In genomic region chr10:70363054-70363453, GRCm38 (mm10) we compare ENCODE assay signal across 10 mouse cellular contexts.
DNase-seq lines count a peak whose midpoint lies in the region; ATAC-seq and TF ChIP-seq lines count a peak whose summit lies in the region.
"Had no signal": no experiment of that assay in that cellular context is flagged by ENCODE, and none has a peak within 500 bp of the region (broad histone marks: within the 10 kb centered on the region; RNA-seq: fewer than 3 reads in every experiment).

No protein-coding gene starts in this region.

- no peaks in the 10 kb centered on the region for H3K36me3 ChIP-seq in forebrain, embryonic 14.5 days (ENCODE audit: control insufficient read depth, insufficient read depth, low read length)
- no peaks in the 10 kb centered on the region for H3K36me3 ChIP-seq in forebrain, embryonic 12.5 days (replicated peaks)
- no peaks in the 10 kb centered on the region for H3K36me3 ChIP-seq in liver, postnatal 0 days (replicated peaks; ENCODE audit: insufficient read depth, low read length)
- no peaks in the 10 kb centered on the region for H3K36me3 ChIP-seq in liver, embryonic 11.5 days (ENCODE audit: control insufficient read depth, insufficient read depth, low read length)
- H3K36me3 ChIP-seq: stomach, embryonic 15.5 days had no signal

- ATAC-seq in forebrain, embryonic 14.5 days = no peak
- ATAC-seq in forebrain, embryonic 12.5 days (ENCODE audit: low FRiP score) = no peak
- ATAC-seq in liver, postnatal 0 days = no peak
- no peak for ATAC-seq in liver, embryonic 11.5 days (replicated peaks; ENCODE audit: low FRiP score)

- H3K9ac ChIP-seq in forebrain, embryonic 14.5 days (ENCODE audit: low read length) = no peak overlapping the region
- no peak overlapping the region for H3K9ac ChIP-seq in forebrain, embryonic 12.5 days
- H3K9ac ChIP-seq in liver, postnatal 0 days (replicated peaks) = no peak overlapping the region
- H3K9ac ChIP-seq in liver, embryonic 11.5 days (ENCODE audit: low read depth, low read length) = no peak overlapping the region
- H3K9ac ChIP-seq: stomach, embryonic 15.5 days had no signal

- peak; percentile 42 for TF ChIP-seq CTCF in liver, postnatal 0 days (IDR thresholded peaks at IDR 0.05; ENCODE audit: low read depth)
- peak; percentile 63 for TF ChIP-seq CTCF in cerebellum, adult 2 months (IDR thresholded peaks at IDR 0.05; ENCODE audit: borderline replicate concordance, insufficient read depth, low read depth, low read length)

- TF ChIP-seq EP300 in liver, postnatal 0 days (IDR thresholded peaks at IDR 0.05; ENCODE audit: low read depth) = no peak

- DNase-seq in forebrain, embryonic 14.5 days (ENCODE audit: low spot score) = peak; percentile 35
- no peak for DNase-seq in liver, postnatal 0 days
- DNase-seq in liver, embryonic 11.5 days (ENCODE audit: low spot score) = no peak
- DNase-seq in cerebellum, adult 2 months = peak; percentile 7 to 29
- DNase-seq in lung, postnatal 36 days = peak; percentile 13
- no peak for DNase-seq in spleen, postnatal 4 days (ENCODE audit: low spot score in 2 of 2)
- no peak for DNase-seq in layer of hippocampus, adult 8-10 months (ENCODE audit: low spot score in 2 of 2)

- 74% methylated on average over 4 of the region's 4 CpGs for WGBS in forebrain, embryonic 14.5 days
- 75% methylated on average over 4 of the region's 4 CpGs for WGBS in forebrain, embryonic 12.5 days
- WGBS in liver, postnatal 0 days (ENCODE audit: insufficient replicate concordance) = 59% methylated on average over 4 of the region's 4 CpGs
- 70% methylated on average over 4 of the region's 4 CpGs for WGBS in liver, embryonic 11.5 days
- WGBS in cerebellum, adult 2 months = 75% methylated on average over 4 of the region's 4 CpGs

- no peaks in the 10 kb centered on the region for H3K27me3 ChIP-seq in forebrain, embryonic 14.5 days (replicated peaks; ENCODE audit: control insufficient read depth, insufficient read depth, low read length)
- H3K27me3 ChIP-seq in forebrain, embryonic 12.5 days = no peaks in the 10 kb centered on the region
- no peaks in the 10 kb centered on the region for H3K27me3 ChIP-seq in liver, postnatal 0 days (ENCODE audit: insufficient read depth, low read length)
- no peaks in the 10 kb centered on the region for H3K27me3 ChIP-seq in liver, embryonic 11.5 days (replicated peaks; ENCODE audit: control insufficient read depth, insufficient read depth, low read length)
- no peaks in the 10 kb centered on the region for H3K27me3 ChIP-seq in cerebellum, adult 2 months (ENCODE audit: control insufficient read depth, insufficient read depth, low read length)
- H3K27me3 ChIP-seq: CH12.LX; stomach, embryonic 15.5 days had no signal

- H3K9me3 ChIP-seq in forebrain, embryonic 14.5 days (replicated peaks; ENCODE audit: control insufficient read depth, low read length) = no peaks in the 10 kb centered on the region
- H3K9me3 ChIP-seq in forebrain, embryonic 12.5 days = no peaks in the 10 kb centered on the region
- H3K9me3 ChIP-seq in liver, postnatal 0 days (ENCODE audit: low read length) = no peaks in the 10 kb centered on the region
- H3K9me3 ChIP-seq in liver, embryonic 11.5 days (ENCODE audit: control insufficient read depth, low read length) = no peaks in the 10 kb centered on the region; the same call in 1 of the 2 replicates
- H3K9me3 ChIP-seq: stomach, embryonic 15.5 days had no signal

- TF ChIP-seq POLR2A in cerebellum, adult 2 months (IDR thresholded peaks at IDR 0.05; ENCODE audit: borderline replicate concordance, insufficient read depth, low read length) = no peak

- no peak overlapping the region for H3K27ac ChIP-seq in forebrain, embryonic 14.5 days (ENCODE audit: low read depth, low read length)
- no peak overlapping the region for H3K27ac ChIP-seq in forebrain, embryonic 12.5 days
- H3K27ac ChIP-seq in liver, postnatal 0 days (ENCODE audit: low read depth) = no peak overlapping the region
- H3K27ac ChIP-seq in liver, embryonic 11.5 days (ENCODE audit: low read depth, low read length) = no peak overlapping the region
- H3K27ac ChIP-seq in cerebellum, adult 2 months (ENCODE audit: insufficient read depth, low read length) = no peak overlapping the region
- H3K27ac ChIP-seq: stomach, embryonic 15.5 days had no signal

- H3K4me1 ChIP-seq in forebrain, embryonic 14.5 days (ENCODE audit: control insufficient read depth, insufficient read depth, low read length) = no peaks in the 10 kb centered on the region
- peaks cover 3% of the 10 kb centered on the region; the same call in 1 of the 2 replicates for H3K4me1 ChIP-seq in forebrain, embryonic 12.5 days
- H3K4me1 ChIP-seq in liver, postnatal 0 days (ENCODE audit: insufficient read depth) = no peaks in the 10 kb centered on the region
- no peaks in the 10 kb centered on the region for H3K4me1 ChIP-seq in liver, embryonic 11.5 days (replicated peaks; ENCODE audit: control insufficient read depth, insufficient read depth, low read length)
- no peaks in the 10 kb centered on the region for H3K4me1 ChIP-seq in cerebellum, adult 2 months (ENCODE audit: control insufficient read depth, insufficient read depth, low read length)
- H3K4me1 ChIP-seq: stomach, embryonic 15.5 days had no signal

- no peak overlapping the region for H3K4me3 ChIP-seq in forebrain, embryonic 14.5 days (ENCODE audit: low read depth, low read length)
- H3K4me3 ChIP-seq in forebrain, embryonic 12.5 days (replicated peaks) = no peak overlapping the region
- no peak overlapping the region for H3K4me3 ChIP-seq in liver, postnatal 0 days (ENCODE audit: low read depth, low read length)
- no peak overlapping the region for H3K4me3 ChIP-seq in liver, embryonic 11.5 days (ENCODE audit: low read depth, low read length)
- no peak overlapping the region for H3K4me3 ChIP-seq in cerebellum, adult 2 months (replicated peaks; ENCODE audit: insufficient read depth, low read depth, low read length)
- H3K4me3 ChIP-seq: stomach, embryonic 15.5 days had no signal

- no peak overlapping the region for H3K4me2 ChIP-seq in forebrain, embryonic 14.5 days (ENCODE audit: low read length)
- no peak overlapping the region for H3K4me2 ChIP-seq in forebrain, embryonic 12.5 days
- H3K4me2 ChIP-seq in liver, postnatal 0 days (ENCODE audit: low read depth, low read length) = no peak overlapping the region
- no peak overlapping the region for H3K4me2 ChIP-seq in liver, embryonic 11.5 days
- H3K4me2 ChIP-seq: stomach, embryonic 15.5 days had no signal

Comparison
In these comparisons a context has a peak if more than half of its experiments do, and no peak if none do; other contexts are left out.
1. DNase-seq: peak in forebrain, embryonic 14.5 days (single experiment), cerebellum, adult 2 months (2 of 2) and lung, postnatal 36 days (single experiment); none in liver, postnatal 0 days (single experiment), liver, embryonic 11.5 days (single experiment), spleen, postnatal 4 days (0 of 2) and layer of hippocampus, adult 8-10 months (0 of 2).